Mouse (Mus musculus): Measurements from ENCODE around the gene Saa1.
"Not testable (repeated sequence)": the region's sequence is repeated elsewhere in the genome, so short reads cannot be mapped to it uniquely, and the experiment has no call there.

Gene Saa1

GRCm38 (mm10) chr7:46742880-46743279 lies at the start of gene Saa1:
TSS of gene Saa1 (minus strand) at chr7:46742980.
- DNase-seq (ENCODE audit: low read depth), result not testable (repeated sequence)

GRCm38 (mm10) chr7:46789177-46789849 lies 46.5 kb upstream of the Saa1 start:
- DNase-seq (ENCODE audit: low read depth), result no peak

GRCm38 (mm10) chr7:46770706-46771105 lies 27.9 kb upstream of the Saa1 start:
- peak; percentile 44 for DNase-seq (ENCODE audit: low read depth)

- no peak for DNase-seq (ENCODE audit: low read depth)
Observed at GRCm38 (mm10) chr7:46768451-46768850, 25.7 kb upstream of the Saa1 start.

- no peak for DNase-seq (ENCODE audit: low read depth)
Observed at GRCm38 (mm10) chr7:46767371-46767770, 24.6 kb upstream of the Saa1 start.

- DNase-seq (ENCODE audit: low read depth), result no peak
Observed at GRCm38 (mm10) chr7:46764672-46765071, 21.9 kb upstream of the Saa1 start.

GRCm38 (mm10) chr7:46762601-46763000 lies 19.8 kb upstream of the Saa1 start:
- no peak for DNase-seq (ENCODE audit: low read depth)

- no peak for DNase-seq (ENCODE audit: low read depth)
Observed at GRCm38 (mm10) chr7:46761049-46761795, 18.4 kb upstream of the Saa1 start.

GRCm38 (mm10) chr7:46751490-46751889 lies 8.7 kb upstream of the Saa1 start, which contains the start of gene Saa2:
TSS of gene Saa2 (plus strand) at chr7:46751790.
- no peak for DNase-seq (ENCODE audit: low read depth)

GRCm38 (mm10) chr7:46748459-46748858 lies 5.7 kb upstream of the Saa1 start:
- no peak for DNase-seq (ENCODE audit: low read depth)

- no peak for DNase-seq (ENCODE audit: low read depth)
Observed at GRCm38 (mm10) chr7:46746381-46746780, 3.6 kb upstream of the Saa1 start.

- no peak for DNase-seq (ENCODE audit: low read depth)
Observed at GRCm38 (mm10) chr7:46745816-46746215, 3.0 kb upstream of the Saa1 start.

- not testable (repeated sequence) for DNase-seq (ENCODE audit: low read depth)
Observed at GRCm38 (mm10) chr7:46740041-46740440, 2.7 kb downstream of the Saa1 start.

- DNase-seq (ENCODE audit: low read depth), result no peak
Observed at GRCm38 (mm10) chr7:46738561-46739460, 4.0 kb downstream of the Saa1 start.

GRCm38 (mm10) chr7:46734983-46735382 lies 7.8 kb downstream of the Saa1 start:
- no peak for DNase-seq (ENCODE audit: low read depth)

- no peak for DNase-seq (ENCODE audit: low read depth)
Observed at GRCm38 (mm10) chr7:46732458-46732857, 10.3 kb downstream of the Saa1 start, which contains the start of gene Saa4. TSS of gene Saa4 (minus strand) at chr7:46732603.

GRCm38 (mm10) chr7:46727584-46727983 lies 15.2 kb downstream of the Saa1 start:
- DNase-seq (ENCODE audit: low read depth), result no peak

GRCm38 (mm10) chr7:46724396-46724795 lies 18.4 kb downstream of the Saa1 start:
- no peak for DNase-seq (ENCODE audit: low read depth)

GRCm38 (mm10) chr7:46723849-46724248 lies 18.9 kb downstream of the Saa1 start:
- DNase-seq (ENCODE audit: low read depth), result no peak

- no peak for DNase-seq (ENCODE audit: low read depth)
Observed at GRCm38 (mm10) chr7:46723354-46723753, 19.4 kb downstream of the Saa1 start.

- DNase-seq (ENCODE audit: low read depth), result no peak
Observed at GRCm38 (mm10) chr7:46720460-46720859, 22.3 kb downstream of the Saa1 start.

GRCm38 (mm10) chr7:46719526-46719925 lies 23.3 kb downstream of the Saa1 start:
- no peak for DNase-seq (ENCODE audit: low read depth)
